Mouse (Mus musculus) neural tube, embryonic 14.5 days (tissue): Measurements from ENCODE around the gene Hbp1. TPM values are rescaled to one million over a fixed set of nuclear protein-coding genes. Genes with fewer than 3 reads are reported as not detected.

Experiments
- ATAC-seq: fragments of 200-750 bp; cut with Nextera tagmentation; 2 replicates; pipeline ENCODE4 v1.8.0; 2017; ENCODE audit warnings: low read depth, mild to moderate bottlenecking, moderate TSS enrichment, moderate library complexity
- H3K27ac ChIP-seq: fragments of 300-500 bp; sonication (generic); 2 replicates; pipeline ENCODE4 v1.5.1; 2014; ENCODE audit warnings: low read depth, mild to moderate bottlenecking, control low read depth, low read length, moderate library complexity, mixed read lengths
- H3K27me3 ChIP-seq: fragments of 300-500 bp; sonication (generic); 2 replicates; pipeline ENCODE4 v1.6.1; 2014; ENCODE audit warnings: low read length; ENCODE audit not compliant: control insufficient read depth, insufficient read depth
- H3K36me3 ChIP-seq: fragments of 300-500 bp; sonication (generic); 2 replicates; pipeline ENCODE4 v1.6.1; 2014; ENCODE audit warnings: low read length, mixed read lengths; ENCODE audit not compliant: control insufficient read depth, insufficient read depth
- H3K4me1 ChIP-seq: fragments of 300-500 bp; sonication (generic); 2 replicates; pipeline ENCODE4 v1.6.1; 2014; ENCODE audit warnings: low read length; ENCODE audit not compliant: control insufficient read depth, insufficient read depth
- H3K4me2 ChIP-seq: fragments of 300-500 bp; sonication (generic); 2 replicates; pipeline ENCODE4 v1.6.1; 2014; ENCODE audit warnings: mild to moderate bottlenecking, low read depth, low read length, control low read depth
- H3K4me3 ChIP-seq: fragments of 300-500 bp; sonication (generic); 2 replicates; pipeline ENCODE4 v1.5.1; 2014; ENCODE audit warnings: low read depth, low read length, control low read depth, mixed read lengths
- H3K9ac ChIP-seq: fragments of 300-500 bp; sonication (generic); replicated peaks from 2 replicates; pipeline ENCODE4 v1.6.1; 2014; ENCODE audit warnings: low read depth, mild to moderate bottlenecking, control low read depth, low read length, mixed read lengths
- H3K9me3 ChIP-seq: fragments of 300-500 bp; sonication (generic); 2 replicates; pipeline ENCODE4 v1.6.1; 2016; ENCODE audit warnings: low read length; ENCODE audit not compliant: control insufficient read depth
- WGBS: fragments of 180-500 bp; shearing (Covaris S2); extraction: QIAGEN DNeasy Blood & Tissue Kit; methylation state at CpG from one replicate; pipeline ENCODE4 v1.1.7; 2014; 5-methylcytosine and 5-hydroxymethylcytosine counted together
- polyA plus RNA-seq: library from polyadenylated mRNA; unstranded; fragments of >200 nt; fragmentation: Nextera tagmentation; extraction: Ambion mirVana; gene quantifications from 2 replicates; pipeline ENCODE4 v1.2.1, GENCODE M21; 2014

The Hbp1 gene
- polyA plus RNA-seq, 1 experiment from 2014 or later = 47.4 TPM

GRCm38 (mm10) chr12:31984206-31984605 lies 33.9 kb upstream of the Hbp1 start:
- no peaks in the 10 kb centered on the region for H3K9me3 ChIP-seq
- no peaks in the 10 kb centered on the region for H3K27me3 ChIP-seq
- H3K4me3 ChIP-seq = no peak overlapping the region
- ATAC-seq = no peak
- no peak overlapping the region for H3K27ac ChIP-seq
- no peak overlapping the region for H3K4me2 ChIP-seq
- WGBS = 51% methylated on average over 2 of the region's 2 CpGs
- no peaks in the 10 kb centered on the region for H3K36me3 ChIP-seq
- no peak overlapping the region for H3K9ac ChIP-seq
- H3K4me1 ChIP-seq = 0 out of 2 replicates have a peak, but pooled peaks cover 3% of the 10 kb centered on the region

- no peak for ATAC-seq
- Histone ChIP-seq H3K9me3 (no peaks in the 10 kb centered on the region), H3K4me3 (no peak overlapping the region), H3K4me1 (0 out of 2 replicates have a peak, but pooled peaks cover 3% of the 10 kb centered on the region), H3K27ac (no peak overlapping the region), H3K4me2 (no peak overlapping the region), H3K27me3 (no peaks in the 10 kb centered on the region), H3K36me3 (no peaks in the 10 kb centered on the region), H3K9ac (no peak overlapping the region)
- 62% methylated on average over 6 of the region's 6 CpGs for WGBS
Measured at GRCm38 (mm10) chr12:31983769-31984168, 33.4 kb upstream of the Hbp1 start.

DNA sequence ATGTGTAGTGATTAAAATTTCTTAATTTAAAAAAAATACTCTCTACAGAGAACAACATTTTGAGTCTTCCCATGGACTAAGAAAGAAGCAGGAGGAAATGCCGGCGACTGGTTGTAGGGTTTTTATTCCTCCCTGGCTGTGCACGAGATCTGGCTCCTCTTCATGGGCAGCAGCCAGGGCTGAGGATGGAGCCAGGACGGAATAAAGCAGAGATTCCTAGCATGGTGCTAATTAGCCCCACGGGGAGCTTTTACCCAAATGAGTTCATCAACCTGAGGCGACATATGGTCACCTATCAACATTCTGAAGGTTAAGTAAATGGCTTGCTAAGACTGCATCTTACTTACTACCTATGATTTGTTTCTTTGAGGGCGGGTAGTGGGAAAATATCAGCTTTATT lies 32.9 kb upstream of the Hbp1 start:
- ATAC-seq = no peak
- no peak overlapping the region; the same call in 1 of the 2 replicates for H3K27ac ChIP-seq
- no peak overlapping the region for H3K4me2 ChIP-seq
- WGBS = 47% methylated on average over 7 of the region's 7 CpGs
- no peaks in the 10 kb centered on the region for H3K36me3 ChIP-seq
- H3K4me3 ChIP-seq = no peak overlapping the region
- no peak overlapping the region for H3K9ac ChIP-seq
- H3K27me3 ChIP-seq = no peaks in the 10 kb centered on the region
- H3K9me3 ChIP-seq = no peaks in the 10 kb centered on the region
- H3K4me1 ChIP-seq = 0 out of 2 replicates have a peak, but pooled peaks cover 3% of the 10 kb centered on the region

DNA sequence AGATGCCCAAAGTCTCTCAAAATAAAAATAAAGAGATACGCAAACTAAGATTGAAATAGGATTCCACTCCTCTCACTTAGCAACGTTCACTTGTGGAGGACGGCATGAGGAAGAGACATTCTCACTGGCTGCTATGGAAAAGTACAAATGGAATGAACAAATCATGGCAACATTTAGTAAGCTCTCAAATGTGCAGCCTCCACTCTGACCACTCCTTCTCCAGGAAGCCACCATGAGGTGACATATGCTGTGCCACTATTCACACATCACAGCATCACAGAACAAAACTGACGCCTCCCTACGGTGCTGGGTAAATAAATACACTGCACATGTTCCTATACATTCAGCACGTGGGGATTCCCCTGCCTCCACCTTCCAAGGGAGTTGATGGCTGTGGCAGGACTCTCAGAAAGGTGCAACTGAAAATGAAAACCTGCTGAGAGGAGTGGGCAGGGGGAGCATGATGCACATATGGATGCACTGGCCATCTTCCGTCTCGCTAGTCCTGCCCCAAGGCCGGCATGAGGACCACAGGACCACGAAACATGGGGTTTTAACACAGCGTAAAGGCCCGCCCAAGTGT lies 27.4 kb upstream of the Hbp1 start:
- no peak for ATAC-seq
- WGBS = 68% methylated on average over 12 of the region's 12 CpGs

GRCm38 (mm10) chr12:31976544-31976943 lies 26.2 kb upstream of the Hbp1 start:
- Histone ChIP-seq H3K27me3 (no peaks in the 10 kb centered on the region), H3K4me2 (no peak overlapping the region), H3K36me3 (0 out of 2 replicates have a peak, but pooled peaks cover under 1% of the 10 kb centered on the region), H3K9me3 (no peaks in the 10 kb centered on the region), H3K4me1 (no peaks in the 10 kb centered on the region), H3K27ac (no peak overlapping the region), H3K9ac (no peak overlapping the region), H3K4me3 (no peak overlapping the region)
- no peak for ATAC-seq
- 44% methylated on average over 7 of the region's 7 CpGs for whole genome bisulfite sequencing

More for the DNA sequence above, 27.4 kb upstream of the Hbp1 start:
- Histone ChIP-seq H3K4me2 (no peak overlapping the region), H3K4me3 (no peak overlapping the region), H3K9ac (no peak overlapping the region), H3K36me3 (no peaks in the 10 kb centered on the region), H3K27ac (no peak overlapping the region), H3K9me3 (no peaks in the 10 kb centered on the region), H3K4me1 (no peaks in the 10 kb centered on the region), H3K27me3 (no peaks in the 10 kb centered on the region)

- 54% methylated on average over 13 of the region's 13 CpGs for WGBS
- H3K4me1 ChIP-seq = no peaks in the 10 kb centered on the region
- H3K4me3 ChIP-seq = no peak overlapping the region
- 0 out of 2 replicates have a peak overlapping the region, but pooled peaks have one; percentile 18 for H3K27ac ChIP-seq
- H3K4me2 ChIP-seq = no peak overlapping the region
- H3K9ac ChIP-seq = no peak overlapping the region
- H3K36me3 ChIP-seq = 0 out of 2 replicates have a peak, but pooled peaks cover 7% of the 10 kb centered on the region
- ATAC-seq = peak; percentile 86; the same call in 1 of the 2 replicates
- no peaks in the 10 kb centered on the region for H3K27me3 ChIP-seq
- H3K9me3 ChIP-seq = no peaks in the 10 kb centered on the region
Measured at GRCm38 (mm10) chr12:31973473-31974172, 23.3 kb upstream of the Hbp1 start.

DNA sequence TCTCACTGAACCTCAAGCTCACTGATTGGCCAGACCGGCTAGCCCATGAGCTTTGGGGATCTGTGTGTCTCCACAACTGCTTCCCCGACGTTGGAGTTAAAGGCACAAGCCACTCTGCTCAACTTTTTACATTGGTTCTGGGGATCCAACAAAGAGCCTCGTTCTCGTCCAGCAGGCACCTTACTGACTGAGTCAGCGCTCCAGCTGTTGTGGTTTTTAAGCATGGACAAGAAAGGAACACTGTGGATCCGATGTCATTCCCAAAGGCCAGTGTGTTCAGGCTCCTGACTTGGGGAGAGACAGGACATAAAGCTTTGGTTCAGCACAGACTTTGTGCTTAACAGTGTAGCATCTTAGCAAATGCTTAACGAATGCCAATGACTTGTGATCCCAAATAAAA lies 21.2 kb upstream of the Hbp1 start:
- no peaks in the 10 kb centered on the region for H3K4me1 ChIP-seq

DNA sequence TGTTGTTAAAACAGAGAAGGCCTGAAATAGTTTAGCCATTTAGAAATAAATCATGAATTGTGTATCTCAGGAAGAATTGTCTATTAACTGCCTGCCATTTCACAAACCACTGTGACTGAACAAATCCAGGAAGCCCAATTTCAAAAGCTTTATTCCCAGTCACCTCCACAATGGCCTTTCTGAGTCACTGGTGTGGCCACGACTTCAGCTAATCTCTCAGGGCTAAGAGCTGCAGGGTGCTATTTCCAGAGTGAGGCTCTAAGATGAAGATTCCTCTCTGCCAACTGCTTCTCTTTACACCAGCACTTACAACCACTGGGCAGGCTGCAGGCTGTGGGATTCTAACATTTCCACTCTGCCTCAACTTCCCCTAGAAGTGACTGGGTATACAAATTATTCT lies 18.8 kb upstream of the Hbp1 start:
- Histone ChIP-seq H3K4me3 (no peak overlapping the region), H3K27me3 (no peaks in the 10 kb centered on the region), H3K27ac (no peak overlapping the region), H3K9me3 (no peaks in the 10 kb centered on the region), H3K4me1 (no peaks in the 10 kb centered on the region), H3K36me3 (peaks cover 15% of the 10 kb centered on the region; the same call in 1 of the 2 replicates), H3K4me2 (no peak overlapping the region), H3K9ac (no peak overlapping the region)
- no peak for ATAC-seq
- 23% methylated on average over 1 of the region's 1 CpGs for WGBS

More for the DNA sequence above, 21.2 kb upstream of the Hbp1 start:
- Histone ChIP-seq H3K27me3 (no peaks in the 10 kb centered on the region), H3K4me2 (no peak overlapping the region), H3K27ac (no peak overlapping the region), H3K4me3 (no peak overlapping the region), H3K36me3 (0 out of 2 replicates have a peak, but pooled peaks cover 7% of the 10 kb centered on the region), H3K9ac (no peak overlapping the region), H3K9me3 (no peaks in the 10 kb centered on the region)
- ATAC-seq = no peak
- 90% methylated on average over 8 of the region's 8 CpGs for WGBS

DNA sequence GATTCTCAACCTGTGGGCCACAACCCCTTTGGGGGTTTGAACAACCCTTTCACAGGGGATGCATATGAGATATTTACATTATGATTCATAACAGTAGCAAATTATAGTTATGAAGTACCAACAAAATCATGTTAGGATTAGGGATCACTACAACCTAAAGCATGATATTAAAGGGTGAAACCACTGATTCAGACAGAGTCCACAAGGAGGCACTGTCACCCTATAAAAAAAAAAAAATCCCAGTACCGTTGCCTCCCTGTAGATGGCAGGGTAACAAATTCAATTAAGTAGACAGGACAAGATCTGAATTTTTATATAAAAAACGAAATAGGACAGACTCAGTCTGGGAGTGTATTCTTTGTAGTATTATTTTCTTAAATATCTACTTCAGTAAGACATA lies 17.2 kb upstream of the Hbp1 start:
- no peaks in the 10 kb centered on the region for H3K9me3 ChIP-seq
- ATAC-seq = peak; percentile 61; the same call in 1 of the 2 replicates
- no peak overlapping the region for H3K9ac ChIP-seq
- H3K4me2 ChIP-seq = no peak overlapping the region
- WGBS = 8% methylated on average over 2 of the region's 2 CpGs
- H3K4me3 ChIP-seq = no peak overlapping the region
- no peak overlapping the region for H3K27ac ChIP-seq
- no peaks in the 10 kb centered on the region for H3K27me3 ChIP-seq
- no peaks in the 10 kb centered on the region for H3K4me1 ChIP-seq
- peaks cover 18% of the 10 kb centered on the region; the same call in 1 of the 2 replicates for H3K36me3 ChIP-seq
